Mouse (Mus musculus) E14TG2a.4 (cell line): ENCODE measurements around the gene Trim39.
A peak's percentile ranks its signal among the peaks of the same experiment; 100 is the strongest.

Experiments used
- H3K27me3 ChIP-seq: 2 replicates; pipeline ENCODE4 v1.6.1; 2014; ENCODE audit warnings: low read length, control low read depth; ENCODE audit not compliant: insufficient read depth
- H3K36me3 ChIP-seq: 2 replicates; pipeline ENCODE4 v1.6.1; 2014; ENCODE audit warnings: low read length, control low read depth; ENCODE audit not compliant: insufficient read depth
- H3K4me1 ChIP-seq: replicated peaks from 2 replicates; pipeline ENCODE4 v1.6.1; 2014; ENCODE audit warnings: low read depth, low read length, control low read depth
- H3K4me3 ChIP-seq: replicated peaks from 2 replicates; pipeline ENCODE4 v1.5.1; 2014; ENCODE audit warnings: mild to moderate bottlenecking, low read length
- H3K9me3 ChIP-seq: 2 replicates; pipeline ENCODE4 v1.6.1; 2014; ENCODE audit warnings: low read length, control low read depth
- CTCF ChIP-seq: conservative IDR thresholded peaks from 2 replicates; pipeline ENCODE4 v1.5.1; 2014; ENCODE audit warnings: low read length
- NANOG ChIP-seq: IDR thresholded peaks from 2 replicates; pipeline ENCODE4 v1.6.1; 2014; ENCODE audit warnings: borderline replicate concordance, low read length, mixed read lengths
- POU5F1 ChIP-seq: IDR thresholded peaks from 2 replicates; pipeline ENCODE4 v1.6.1; 2014; ENCODE audit warnings: low read length, borderline replicate concordance

The Trim39 gene

GRCm38 (mm10) chr17:36273796-36274195 lies 1.7 kb upstream of the Trim39 start:
- no peaks in the 10 kb centered on the region for H3K27me3 ChIP-seq
- H3K4me1 ChIP-seq, result peaks cover 39% of the 10 kb centered on the region
- H3K9me3 ChIP-seq, result no peaks in the 10 kb centered on the region
- H3K36me3 ChIP-seq, result peaks cover 56% of the 10 kb centered on the region
- TF ChIP-seq NANOG (no peak), CTCF (no peak), POU5F1 (no peak)
- no peak overlapping the region for H3K4me3 ChIP-seq

- TF ChIP-seq CTCF, result no peak
- TF ChIP-seq POU5F1, result no peak
- no peak for TF ChIP-seq NANOG
- H3K36me3 ChIP-seq, result peaks cover 58% of the 10 kb centered on the region
- no peaks in the 10 kb centered on the region for H3K27me3 ChIP-seq
- H3K4me1 ChIP-seq, result peaks cover 36% of the 10 kb centered on the region
- H3K4me3 ChIP-seq, result peak overlapping the region; percentile 97
- no peaks in the 10 kb centered on the region for H3K9me3 ChIP-seq
Measured at GRCm38 (mm10) chr17:36272643-36273366, 758 bp upstream of the Trim39 start.

GRCm38 (mm10) chr17:36270956-36271585 lies 976 bp downstream of the Trim39 start:
- Histone ChIP-seq H3K9me3 (no peaks in the 10 kb centered on the region), H3K4me1 (peaks cover 38% of the 10 kb centered on the region), H3K27me3 (no peaks in the 10 kb centered on the region), H3K4me3 (peak overlapping the region; percentile 97), H3K36me3 (peaks cover 65% of the 10 kb centered on the region)
- TF ChIP-seq POU5F1 (no peak), CTCF (no peak), NANOG (no peak)

- Histone ChIP-seq H3K4me3 (no peak overlapping the region), H3K36me3 (peaks cover 74% of the 10 kb centered on the region), H3K4me1 (peaks cover 29% of the 10 kb centered on the region), H3K27me3 (no peaks in the 10 kb centered on the region), H3K9me3 (no peaks in the 10 kb centered on the region)
- peak; percentile 24; the same call in 1 of the 2 replicates for TF ChIP-seq CTCF
- TF ChIP-seq NANOG, result no peak
- no peak for TF ChIP-seq POU5F1
Measured at GRCm38 (mm10) chr17:36265834-36266233, 6.2 kb downstream of the Trim39 start.

GRCm38 (mm10) chr17:36264273-36264925 lies 7.6 kb downstream of the Trim39 start:
- Histone ChIP-seq H3K27me3 (no peaks in the 10 kb centered on the region), H3K36me3 (peaks cover 88% of the 10 kb centered on the region), H3K4me1 (peaks cover 25% of the 10 kb centered on the region), H3K9me3 (no peaks in the 10 kb centered on the region), H3K4me3 (no peak overlapping the region)
- TF ChIP-seq CTCF, result no peak
- TF ChIP-seq NANOG, result no peak
- no peak for TF ChIP-seq POU5F1

GRCm38 (mm10) chr17:36261511-36262166 lies 10.4 kb downstream of the Trim39 start:
- Histone ChIP-seq H3K27me3 (no peaks in the 10 kb centered on the region), H3K4me1 (peaks cover 36% of the 10 kb centered on the region), H3K9me3 (no peaks in the 10 kb centered on the region), H3K36me3 (peaks cover 76% of the 10 kb centered on the region), H3K4me3 (no peak overlapping the region)
- TF ChIP-seq POU5F1, result no peak
- TF ChIP-seq CTCF, result no peak
- no peak for TF ChIP-seq NANOG

GRCm38 (mm10) chr17:36257969-36258368 lies 14.1 kb downstream of the Trim39 start, which contains the start of gene Rpp21:
TSS of gene Rpp21 (minus strand) at chr17:36258069.
- TF ChIP-seq CTCF, result no peak
- no peak for TF ChIP-seq POU5F1
- Histone ChIP-seq H3K27me3 (no peaks in the 10 kb centered on the region), H3K4me1 (peaks cover 36% of the 10 kb centered on the region), H3K36me3 (peaks cover 61% of the 10 kb centered on the region), H3K9me3 (no peaks in the 10 kb centered on the region), H3K4me3 (peak within 1 kb of the TSS; percentile 96)

- H3K36me3 ChIP-seq, result peaks cover 55% of the 10 kb centered on the region
- peak; percentile 39; the same call in 1 of the 2 replicates for TF ChIP-seq CTCF
- TF ChIP-seq NANOG, result no peak
- no peak for TF ChIP-seq POU5F1
Measured at GRCm38 (mm10) chr17:36257241-36257947, 14.7 kb downstream of the Trim39 start.

More at GRCm38 (mm10) chr17:36257241-36257947, 14.7 kb downstream of the Trim39 start:
- H3K4me1 ChIP-seq, result peaks cover 39% of the 10 kb centered on the region
- peak overlapping the region; percentile 96 for H3K4me3 ChIP-seq
- no peaks in the 10 kb centered on the region for H3K9me3 ChIP-seq
- peaks cover 3% of the 10 kb centered on the region for H3K27me3 ChIP-seq
